Mouse (Mus musculus): ENCODE data around the gene Actg1. TPM values are rescaled to one million over a fixed set of nuclear protein-coding genes. Genes with fewer than 3 reads are reported as not detected.

The Actg1 gene
- polyA plus RNA-seq (2015; fragmentation: Nextera tagmentation; extraction: Ambion mirVana) = 3,213 and 3,438 TPM in 2 replicates

DNA sequence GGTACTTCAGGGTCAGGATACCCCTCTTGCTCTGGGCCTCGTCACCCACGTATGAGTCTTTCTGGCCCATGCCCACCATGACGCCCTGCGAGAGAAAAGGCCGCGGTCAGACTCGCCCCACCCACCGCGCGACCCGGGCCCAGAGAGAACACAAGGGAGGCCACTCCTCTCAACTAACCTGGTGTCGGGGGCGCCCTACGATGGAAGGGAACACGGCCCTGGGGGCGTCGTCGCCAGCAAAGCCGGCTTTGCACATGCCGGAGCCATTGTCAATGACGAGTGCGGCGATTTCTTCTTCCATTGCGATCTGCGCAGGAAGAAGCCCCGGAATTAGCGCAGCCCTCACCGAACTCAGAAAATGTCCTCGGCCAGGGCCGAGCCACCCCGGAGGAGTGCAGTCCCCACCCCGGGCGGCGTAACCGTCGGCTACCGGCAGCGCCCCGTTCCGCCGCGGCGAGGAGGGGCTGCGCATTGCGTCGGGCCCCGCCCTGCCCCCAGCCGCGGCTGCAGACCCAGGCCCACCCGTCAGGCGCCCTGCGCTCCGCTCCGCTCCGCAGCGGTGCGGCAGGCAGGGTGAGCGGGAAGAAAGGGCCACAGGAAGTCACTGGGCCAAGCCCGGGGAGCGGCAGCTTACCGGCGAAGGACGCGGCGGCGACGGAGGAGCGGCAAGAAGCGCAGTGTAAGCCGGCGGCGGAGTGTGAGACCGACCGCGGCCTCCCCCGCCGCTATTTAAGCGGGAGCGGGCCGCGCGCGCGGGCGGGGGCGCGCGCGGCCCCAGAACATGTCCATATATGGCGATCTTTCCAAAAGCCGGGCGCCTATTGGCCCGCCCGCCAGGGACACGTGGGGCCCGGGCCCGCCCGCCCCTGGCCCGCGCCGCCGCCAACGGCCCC, at the start of gene Actg1:
Gene Actg1 (minus strand): TSS at position 752 of the 893 bp plus-strand sequence.

DNA sequence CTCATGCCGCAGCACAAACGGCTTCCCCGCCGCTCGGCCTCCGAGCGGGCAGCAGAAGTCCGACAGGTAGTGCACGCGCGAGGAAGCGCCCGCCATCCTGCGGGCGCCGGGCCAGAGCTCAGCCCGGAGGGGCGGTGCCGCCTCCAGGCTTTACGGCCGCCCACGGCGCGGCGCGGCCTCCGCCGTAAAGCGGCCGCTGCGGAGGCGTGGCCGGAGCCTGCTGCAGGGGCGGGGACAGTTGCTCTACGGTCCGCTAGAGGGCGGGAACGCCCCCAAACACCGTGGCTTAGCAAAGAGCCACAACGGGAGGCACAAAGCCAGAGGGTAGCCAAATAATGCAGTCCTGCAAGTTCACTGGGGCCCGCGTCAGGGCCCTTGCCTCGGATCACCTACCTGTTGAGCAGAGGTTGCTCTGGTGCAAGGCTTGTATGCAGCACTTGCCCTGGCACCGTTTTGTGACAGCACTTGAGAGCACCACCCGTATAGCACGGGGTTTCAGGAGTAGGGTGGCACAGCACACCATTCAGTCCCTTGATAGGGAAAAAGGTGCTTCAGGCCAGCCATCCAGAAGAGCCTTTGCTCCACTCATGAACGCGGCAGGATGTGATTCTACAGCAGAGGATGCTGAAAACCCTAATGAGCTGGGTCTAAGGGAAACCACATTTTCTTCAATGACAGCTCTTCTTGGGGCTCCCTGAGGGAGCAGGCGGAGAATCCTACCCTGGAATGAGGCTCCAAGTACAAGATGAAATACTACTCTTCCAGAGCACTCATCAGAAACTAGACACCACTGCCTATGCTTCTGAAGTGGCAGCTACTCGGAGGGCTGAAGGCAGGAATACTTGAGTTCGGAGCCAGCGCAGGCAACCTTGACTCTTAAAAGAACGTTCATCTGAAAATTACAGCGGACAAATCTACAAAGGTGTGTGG, 30.5 kb upstream of the Actg1 start, which contains the start of gene Faap100:
Gene Faap100 (minus strand): TSS at position 154 of the 930 bp plus-strand sequence.

DNA sequence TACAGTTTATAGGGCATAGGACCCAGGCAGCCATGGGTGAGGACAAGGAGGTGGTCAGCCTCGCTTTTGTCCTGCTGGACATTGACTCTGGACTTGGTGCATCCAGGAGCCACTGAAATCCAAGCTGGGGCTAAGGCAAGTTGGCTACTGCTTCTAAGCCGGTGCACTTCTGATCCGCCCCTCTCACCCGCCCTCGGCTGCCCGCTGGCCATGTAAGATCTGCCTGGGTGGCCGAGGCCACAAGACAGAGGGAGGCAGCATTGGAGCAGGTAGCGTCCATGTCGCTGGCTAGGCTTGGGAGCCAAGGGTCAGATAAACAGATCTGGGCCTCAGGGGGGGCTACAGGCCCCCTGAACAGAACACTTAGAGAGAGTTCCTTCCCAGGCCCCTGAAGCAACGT, 13.0 kb upstream of the Actg1 start, which contains the start of gene Fscn2:
Gene Fscn2 (plus strand): TSS at position 240 of the 400 bp plus-strand sequence.

Small RNAs within 50 kb of the gene (microRNA-seq; reads per million reads assigned to microRNA genes)
- gene Gm23419 = not detected
- 0.87 reads per million for gene Mir6935

Other genes starting within 250 kb of the Actg1 start
- gene Tepsin, start 249.8 kb downstream of the Actg1 start, polyA plus RNA-seq (2015; fragmentation: Nextera tagmentation; extraction: Ambion mirVana) = 15.5 and 19.3 TPM in 2 replicates
- gene Ndufaf8, start 249.6 kb downstream of the Actg1 start, polyA plus RNA-seq (2015; fragmentation: Nextera tagmentation; extraction: Ambion mirVana) = 67.3 and 68.6 TPM in 2 replicates
- 76.3 and 87.9 TPM in 2 replicates for gene Slc38a10, start 197.2 kb downstream of the Actg1 start, polyA plus RNA-seq (2015; fragmentation: Nextera tagmentation; extraction: Ambion mirVana)
- 8.4 and 8.5 TPM in 2 replicates for gene Bahcc1, start 115.6 kb downstream of the Actg1 start, polyA plus RNA-seq (2015; fragmentation: Nextera tagmentation; extraction: Ambion mirVana)
- 1.2 and 1.4 TPM in 2 replicates for gene Fscn2, start 13.0 kb upstream of the Actg1 start, polyA plus RNA-seq (2015; fragmentation: Nextera tagmentation; extraction: Ambion mirVana)
- gene Faap100, start 30.2 kb upstream of the Actg1 start, polyA plus RNA-seq (2015; fragmentation: Nextera tagmentation; extraction: Ambion mirVana) = 55.9 and 70.0 TPM in 2 replicates
- 25.7 and 27.7 TPM in 2 replicates for gene Nploc4, start 89.2 kb upstream of the Actg1 start, polyA plus RNA-seq (2015; fragmentation: Nextera tagmentation; extraction: Ambion mirVana)
- gene Tspan10, start 94.1 kb upstream of the Actg1 start, polyA plus RNA-seq (2015; fragmentation: Nextera tagmentation; extraction: Ambion mirVana) = not detected in 2 replicates
- 0.15 TPM in 1 of 2 replicates, not detected in the other for gene Pde6g, start 105.0 kb upstream of the Actg1 start, polyA plus RNA-seq (2015; fragmentation: Nextera tagmentation; extraction: Ambion mirVana)
- 15.1 and 15.8 TPM in 2 replicates for gene Oxld1, start 109.5 kb upstream of the Actg1 start, polyA plus RNA-seq (2015; fragmentation: Nextera tagmentation; extraction: Ambion mirVana)
- 16.5 and 23.4 TPM in 2 replicates for gene Ccdc137, start 109.6 kb upstream of the Actg1 start, polyA plus RNA-seq (2015; fragmentation: Nextera tagmentation; extraction: Ambion mirVana)
- gene Arl16, start 119.1 kb upstream of the Actg1 start, polyA plus RNA-seq (2015; fragmentation: Nextera tagmentation; extraction: Ambion mirVana) = 86.7 and 89.4 TPM in 2 replicates
- gene Mrpl12, start 136.1 kb upstream of the Actg1 start, polyA plus RNA-seq (2015; fragmentation: Nextera tagmentation; extraction: Ambion mirVana) = 156 and 163 TPM in 2 replicates
- gene Slc25a10, start 143.3 kb upstream of the Actg1 start, polyA plus RNA-seq (2015; fragmentation: Nextera tagmentation; extraction: Ambion mirVana) = 29.1 and 32.5 TPM in 2 replicates
- gene Gcgr, start 182.2 kb upstream of the Actg1 start, polyA plus RNA-seq (2015; fragmentation: Nextera tagmentation; extraction: Ambion mirVana) = 0.29 and 0.30 TPM in 2 replicates
- 238 and 259 TPM in 2 replicates for gene Mcrip1, start 201.2 kb upstream of the Actg1 start, polyA plus RNA-seq (2015; fragmentation: Nextera tagmentation; extraction: Ambion mirVana)
- not detected in 2 replicates for gene Ppp1r27, start 202.6 kb upstream of the Actg1 start, polyA plus RNA-seq (2015; fragmentation: Nextera tagmentation; extraction: Ambion mirVana)
- gene P4hb, start 224.7 kb upstream of the Actg1 start, polyA plus RNA-seq (2015; fragmentation: Nextera tagmentation; extraction: Ambion mirVana) = 213 and 228 TPM in 2 replicates
- 444 and 484 TPM in 2 replicates for gene Arhgdia, start 233.1 kb upstream of the Actg1 start, polyA plus RNA-seq (2015; fragmentation: Nextera tagmentation; extraction: Ambion mirVana)
- 163 and 172 TPM in 2 replicates for gene Alyref, start 249.8 kb upstream of the Actg1 start, polyA plus RNA-seq (2015; fragmentation: Nextera tagmentation; extraction: Ambion mirVana)
- 220 and 225 TPM in 2 replicates for gene Anapc11, start 249.9 kb upstream of the Actg1 start, polyA plus RNA-seq (2015; fragmentation: Nextera tagmentation; extraction: Ambion mirVana)

Data from neural tube, postnatal 0 days (tissue).